Mouse (Mus musculus) kidney, postnatal 10 days (tissue): ENCODE data around the gene Clrn3.

Source experiments
- DNase-seq: peaks from one replicate; pipeline ENCODE4 v3.0.0; 2021; ENCODE audit warnings: mixed read lengths

Clrn3 gene

DNA sequence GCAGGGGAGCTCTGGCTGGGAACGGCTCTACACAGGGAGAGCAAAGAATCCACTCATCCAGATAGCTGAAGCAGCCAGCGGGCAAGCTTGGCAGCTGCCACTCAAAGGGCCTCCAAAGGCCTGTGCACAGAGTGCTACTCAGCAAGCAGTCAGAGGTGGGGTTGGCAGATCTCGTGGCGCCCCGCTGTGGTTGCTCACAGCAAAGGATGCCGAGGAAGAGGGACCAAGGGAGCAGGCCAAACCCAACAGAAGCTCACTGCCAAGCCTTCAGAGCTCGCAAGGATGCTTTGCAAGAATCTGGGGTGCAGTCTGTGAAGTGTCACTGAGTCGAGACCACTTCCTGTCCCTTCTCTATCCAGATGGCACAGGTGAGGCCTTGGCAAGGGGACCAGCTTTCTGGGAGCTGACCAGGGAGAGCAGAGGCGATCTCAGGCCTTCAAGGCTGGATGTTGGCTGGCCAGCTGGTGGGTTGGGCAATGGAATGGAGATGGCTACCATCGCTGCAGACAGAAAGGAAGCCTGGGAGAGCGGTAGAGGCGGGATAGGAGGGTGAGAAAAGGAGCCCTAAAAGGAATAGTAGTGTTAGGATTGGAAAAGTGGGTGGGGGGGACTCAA lies 42.6 kb downstream of the Clrn3 start:
- DNase-seq: peak; percentile 59

DNA sequence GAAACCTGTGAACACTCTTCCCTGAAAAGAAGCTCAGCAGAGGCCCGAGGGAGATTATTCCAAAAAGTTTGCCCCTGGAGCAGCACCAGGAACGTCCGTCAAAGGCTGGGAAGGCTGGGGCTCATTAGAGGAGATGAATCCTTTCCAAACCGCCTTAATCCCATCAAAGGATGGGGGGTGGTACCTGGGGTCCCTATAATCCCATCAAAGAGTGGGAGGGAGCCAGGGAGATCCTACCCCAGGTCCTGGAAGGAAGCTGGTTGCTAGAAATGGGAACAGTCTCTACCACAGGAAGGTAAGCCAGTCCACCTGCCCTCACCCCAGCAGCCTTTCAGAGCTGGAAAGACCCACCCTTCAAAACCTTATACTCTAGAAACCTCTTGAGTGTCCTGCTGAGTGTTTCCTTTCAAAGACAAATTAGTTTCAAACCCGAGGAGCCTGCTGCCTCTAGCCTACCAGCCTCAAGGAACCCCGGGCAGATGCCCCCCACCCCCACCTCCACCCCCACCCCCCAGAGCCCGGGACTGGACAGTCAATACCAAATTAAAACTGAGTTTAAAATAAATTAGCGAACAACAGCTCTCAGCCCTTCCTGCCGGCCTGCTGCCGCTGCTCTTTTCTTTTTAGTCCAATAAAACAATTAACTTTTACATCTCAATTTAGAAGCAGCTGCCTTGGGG lies 43.2 kb downstream of the Clrn3 start:
- no peak for DNase-seq

GRCm38 (mm10) chr7:135484341-135484740 lies 44.1 kb downstream of the Clrn3 start:
- DNase-seq: no peak

GRCm38 (mm10) chr7:135483751-135484150 lies 44.7 kb downstream of the Clrn3 start:
- peak; percentile 28 for DNase-seq

DNA sequence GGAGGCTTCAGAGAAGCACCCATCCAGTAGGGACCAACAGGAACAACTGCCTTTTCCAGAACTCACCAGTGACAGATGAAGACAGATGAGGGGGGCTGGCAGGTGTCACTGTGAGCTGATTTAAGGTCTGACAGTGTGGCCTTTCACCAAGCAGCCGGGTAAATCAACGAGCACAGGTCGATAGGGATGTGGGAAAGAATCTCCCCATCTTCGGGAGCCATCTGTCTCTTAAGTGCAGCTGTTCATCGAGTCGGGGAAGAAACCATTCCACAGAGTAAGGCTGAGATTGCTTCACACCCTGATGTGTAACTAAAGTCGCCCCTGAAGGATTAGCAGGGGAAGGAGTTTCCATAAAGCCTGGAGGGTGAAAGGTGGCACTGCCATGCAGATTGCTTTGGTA lies 47.3 kb downstream of the Clrn3 start:
- DNase-seq: no peak

DNA sequence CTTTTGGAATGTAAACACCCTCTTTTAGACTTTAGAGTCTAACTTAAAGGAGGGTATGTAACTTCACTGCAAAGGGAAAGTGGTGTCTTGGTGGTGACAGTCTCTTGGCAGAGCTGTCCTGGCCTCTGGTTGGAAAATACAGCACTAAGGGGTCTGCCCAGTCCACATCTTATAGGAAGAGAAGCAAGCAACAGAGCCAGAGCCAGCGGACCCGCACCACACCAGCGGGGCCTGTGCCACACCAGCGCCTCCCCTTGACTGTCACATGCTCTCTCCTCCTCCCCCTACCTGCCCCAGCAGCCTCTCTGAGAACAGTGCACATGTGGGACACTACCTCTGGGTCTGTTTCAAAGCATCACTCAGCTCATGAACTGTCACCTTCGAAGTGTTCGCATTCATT lies 48.5 kb downstream of the Clrn3 start:
- no peak for DNase-seq

DNA sequence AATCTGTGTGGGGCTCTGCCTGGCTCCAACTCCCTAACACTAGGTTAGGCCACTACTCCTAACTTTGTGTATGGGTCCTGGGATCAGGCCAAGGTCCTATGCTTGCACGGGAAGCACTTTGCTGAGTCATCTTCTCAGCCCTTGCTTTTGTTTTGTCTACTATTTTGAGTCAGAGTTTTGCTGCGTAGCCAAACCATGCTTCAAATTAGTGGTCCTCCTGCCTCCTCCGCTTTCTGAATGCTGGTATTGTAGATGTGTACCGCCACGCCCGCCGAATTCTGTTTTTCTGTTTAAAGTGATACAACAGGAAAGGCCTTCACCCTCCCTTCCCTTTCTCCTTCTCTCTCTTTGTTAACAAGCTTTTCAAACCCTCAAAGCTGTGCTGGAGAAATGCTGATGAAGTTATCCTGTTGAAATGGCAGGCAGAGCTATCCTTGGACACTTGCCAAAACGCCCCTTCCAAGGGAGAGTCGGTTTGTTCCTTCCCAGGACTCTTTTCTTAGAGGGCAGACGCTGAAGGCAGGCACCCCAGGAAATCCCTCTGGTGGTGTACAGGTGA lies 49.1 kb downstream of the Clrn3 start:
- peak; percentile 30 for DNase-seq

- DNase-seq: no peak
Observed at GRCm38 (mm10) chr7:135477256-135477655, 51.2 kb downstream of the Clrn3 start.

- no peak for DNase-seq
Observed at GRCm38 (mm10) chr7:135475981-135476380, 52.5 kb downstream of the Clrn3 start.

GRCm38 (mm10) chr7:135470319-135470718 lies 58.1 kb downstream of the Clrn3 start:
- DNase-seq: no peak

DNA sequence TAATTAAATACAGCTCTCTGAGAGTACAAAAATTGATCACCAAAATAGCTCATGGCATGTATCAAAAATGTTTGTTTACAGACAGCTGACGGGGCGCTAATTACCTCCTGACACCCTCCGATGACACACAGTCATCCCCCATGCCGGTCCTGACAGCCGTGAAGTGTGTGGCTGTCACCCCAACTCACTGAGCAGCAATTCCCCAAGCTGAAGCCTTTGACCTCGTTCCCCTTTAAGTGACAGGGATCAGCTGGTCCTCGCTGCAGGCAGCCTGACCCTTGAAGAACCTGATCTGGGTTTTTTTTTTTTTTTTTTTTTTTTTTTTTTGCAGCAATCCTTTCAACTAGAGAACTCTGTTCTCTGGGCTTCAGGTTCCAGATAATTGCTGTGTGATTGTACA lies 59.8 kb downstream of the Clrn3 start:
- DNase-seq: no peak

DNA sequence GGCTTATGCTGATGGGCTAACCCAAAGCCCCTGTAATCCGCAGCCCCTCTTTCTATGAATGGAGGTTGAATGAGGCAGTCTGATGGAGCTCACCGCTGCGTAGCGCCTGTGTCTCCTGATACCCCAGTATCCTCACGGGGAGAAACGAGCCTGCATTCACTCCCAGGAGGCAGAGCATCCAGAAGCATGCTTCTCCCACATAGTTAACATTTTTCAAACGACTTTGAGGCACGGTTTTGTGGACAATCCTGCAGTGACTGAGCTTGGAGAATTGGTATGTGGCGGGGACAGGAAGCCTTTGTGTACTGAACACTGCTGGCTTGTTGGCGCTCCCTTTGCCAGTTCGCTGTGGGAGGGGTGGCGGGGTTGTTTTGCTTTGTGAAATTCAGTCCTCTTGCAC lies 63.2 kb downstream of the Clrn3 start:
- DNase-seq: peak; percentile 22

DNA sequence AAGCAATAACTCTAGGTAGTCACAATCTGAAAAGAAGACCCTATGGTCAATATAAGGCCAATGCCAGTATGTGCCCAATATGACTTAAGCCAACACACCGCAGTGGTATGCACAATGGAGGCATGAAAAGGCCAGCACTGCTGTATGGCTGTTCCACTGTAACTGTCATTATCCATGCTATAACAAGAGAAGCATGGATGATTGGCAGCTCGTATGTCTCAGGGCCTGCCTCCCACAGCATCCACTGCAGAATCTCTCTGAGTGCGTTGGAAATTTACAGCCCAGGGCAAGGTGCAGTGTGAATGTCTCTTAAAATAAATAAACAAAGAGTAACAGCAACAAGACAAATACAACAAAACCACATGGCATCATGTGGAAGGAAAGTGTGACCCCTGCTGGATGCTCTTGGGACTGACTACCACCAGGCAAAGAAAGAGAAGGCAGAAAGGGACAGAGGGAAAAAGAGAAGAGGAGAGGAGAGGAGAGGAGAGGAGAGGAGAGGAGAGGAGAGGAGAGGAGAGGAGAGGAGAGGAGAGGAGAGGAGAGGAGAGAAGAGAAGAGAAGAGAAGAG lies 63.7 kb downstream of the Clrn3 start:
- DNase-seq: peak; percentile 76
